Mouse (Mus musculus) urinary bladder, postnatal 10 days (tissue): ENCODE measurements around the gene Tas2r143.

Experiments used
- DNase-seq: peaks from one replicate; pipeline ENCODE4 v3.0.0; 2022; ENCODE audit warnings: low spot score

Gene Tas2r143

DNA sequence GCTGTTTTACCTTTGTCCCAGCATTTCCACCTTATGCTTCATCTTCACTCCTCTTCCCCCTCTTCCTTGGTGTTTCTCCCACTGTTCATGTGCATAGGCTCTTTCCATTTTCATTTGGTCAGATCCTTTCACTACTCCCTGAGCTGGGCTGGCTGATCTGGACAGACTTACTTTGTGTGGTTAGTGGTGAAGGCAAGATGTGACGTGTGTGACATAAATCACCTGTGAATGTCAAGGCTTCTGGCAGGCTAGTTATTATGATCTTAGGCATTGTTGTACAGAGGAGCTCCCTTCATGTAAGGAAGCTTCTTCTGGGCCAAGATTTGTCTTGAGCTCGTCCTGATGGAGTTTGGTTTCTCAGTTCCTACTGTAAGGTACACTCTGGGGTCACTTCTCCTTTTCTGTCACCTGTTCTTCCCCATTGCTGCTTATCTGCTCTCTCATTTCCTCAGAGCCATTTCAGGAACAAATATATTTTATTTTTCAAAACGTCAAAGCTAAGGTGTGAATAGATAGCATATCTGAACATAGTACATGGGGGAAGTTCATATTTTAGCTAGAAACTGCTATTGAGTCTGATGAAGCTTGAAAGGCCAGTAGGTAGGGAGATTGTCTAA is 2.9 kb upstream of the Tas2r143 start:
- DNase-seq = no peak

DNA sequence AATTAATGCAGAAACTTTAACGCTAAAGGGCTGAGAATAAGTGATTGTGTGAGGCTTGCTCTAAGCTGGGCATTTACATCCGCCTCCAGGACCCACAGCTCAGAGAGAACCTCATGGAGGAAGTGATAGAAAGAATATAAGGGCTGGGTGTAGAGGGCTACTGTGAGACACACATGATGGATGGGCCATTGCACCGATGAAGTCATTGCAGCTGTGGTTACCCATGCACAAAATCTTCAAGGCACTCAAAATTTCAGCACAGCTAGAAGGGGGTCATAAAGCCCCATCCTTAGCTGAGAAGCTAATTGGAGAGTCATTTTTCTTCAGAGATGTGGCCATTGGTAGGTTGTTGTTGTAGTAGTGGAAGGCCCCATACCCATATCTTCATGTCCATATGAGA is 1.8 kb upstream of the Tas2r143 start:
- DNase-seq = no peak

DNA sequence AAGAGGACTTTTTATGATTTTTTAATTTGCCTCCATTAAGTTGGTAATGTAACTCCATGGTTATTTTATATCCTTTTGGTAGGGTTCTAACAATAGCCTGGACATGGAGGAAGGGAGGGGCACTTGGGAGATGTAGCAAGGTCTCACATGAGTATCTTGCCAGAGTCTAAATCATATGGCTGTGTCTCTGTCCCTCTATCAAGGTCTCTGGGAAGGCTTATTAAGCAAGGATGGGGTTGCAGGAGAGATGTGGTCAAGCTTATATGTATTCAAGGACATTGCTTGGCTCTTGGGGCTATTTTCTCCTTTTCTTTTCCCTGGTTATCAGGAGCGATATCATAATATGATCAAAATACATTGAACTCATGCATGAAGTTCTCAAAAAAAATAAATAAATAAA is 1.0 kb upstream of the Tas2r143 start:
- DNase-seq = no peak

DNA sequence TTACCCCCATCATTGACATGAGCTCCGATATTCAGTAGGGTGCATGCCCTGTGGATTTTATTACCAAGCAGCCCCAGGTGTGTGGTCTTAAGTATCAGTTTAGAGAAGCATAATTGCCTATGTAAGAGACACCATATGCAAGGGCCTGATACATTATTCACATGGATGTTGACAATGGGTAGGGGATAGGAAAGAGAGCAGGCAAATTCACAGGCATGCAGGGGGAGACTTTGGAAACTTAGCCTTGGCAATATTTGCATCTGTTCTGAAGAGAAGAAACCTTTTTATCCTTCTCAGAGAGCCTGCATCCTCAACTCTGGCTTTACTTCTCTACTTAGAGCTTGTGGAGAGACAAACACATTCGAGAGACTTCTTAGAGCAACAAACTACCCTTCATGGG is 5.1 kb downstream of the Tas2r143 start, which contains the start of gene Tas2r135:
Gene Tas2r135, plus strand, starts transcription at position 301 of the 400 bp plus-strand sequence.
- DNase-seq = no peak

DNA sequence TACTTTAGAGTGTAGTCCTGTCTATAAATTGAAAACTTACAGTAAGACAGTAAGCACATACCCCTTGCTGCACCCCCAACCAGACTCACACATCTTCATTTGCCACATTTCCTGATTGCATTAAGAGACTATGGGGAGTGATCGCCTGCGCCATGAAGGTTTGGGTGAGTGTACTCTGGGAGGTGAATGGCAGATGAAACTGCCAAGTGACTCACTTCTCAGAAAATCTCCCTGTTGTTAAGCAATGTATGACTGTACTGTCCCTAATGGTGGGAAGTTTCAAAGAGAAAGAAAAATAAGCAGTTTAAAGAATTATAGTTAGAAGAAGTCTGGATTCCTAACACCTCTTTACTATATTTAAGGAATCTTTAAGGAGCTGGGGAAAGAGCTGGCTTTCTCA is 19.4 kb downstream of the Tas2r143 start:
- DNase-seq = no peak

DNA sequence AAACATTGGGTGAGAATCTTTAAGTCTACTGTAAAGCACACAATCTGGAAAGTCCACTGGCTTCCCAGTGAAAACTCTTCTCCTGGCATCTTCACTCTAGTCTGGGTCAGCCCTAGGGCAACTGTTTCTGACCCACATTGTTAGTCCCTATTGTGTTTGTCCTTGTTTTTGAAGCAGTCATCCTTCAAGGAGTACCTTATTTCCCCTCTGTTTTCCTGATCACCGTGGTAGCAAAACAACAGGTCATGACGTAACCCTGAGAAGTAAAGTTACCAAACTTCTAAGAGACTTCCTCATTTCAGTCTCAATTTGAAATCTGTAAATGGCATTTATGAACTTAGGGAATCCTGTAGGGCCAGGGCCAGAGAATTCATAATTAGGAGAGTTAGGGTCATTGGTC is 21.4 kb downstream of the Tas2r143 start:
- no peak for DNase-seq

DNA sequence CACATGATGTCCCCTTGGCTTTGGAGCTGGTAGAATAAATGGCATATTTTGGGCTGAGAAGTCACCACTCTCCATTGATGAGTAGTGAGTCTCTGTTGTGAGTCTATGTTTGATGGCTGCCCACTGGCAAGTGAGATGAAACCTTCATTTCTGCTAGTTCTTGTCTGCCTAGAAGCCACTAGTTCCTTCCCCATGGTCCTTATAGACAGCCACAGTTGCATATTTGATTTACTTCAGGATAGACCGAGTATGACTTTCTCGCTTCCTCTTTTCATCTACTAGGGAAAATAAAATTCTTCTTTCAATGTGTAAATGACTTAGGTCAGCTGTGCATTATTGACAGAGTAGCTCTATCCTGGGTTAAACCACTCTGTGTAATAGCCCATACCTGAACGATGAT is 24.4 kb downstream of the Tas2r143 start:
- DNase-seq = no peak

DNA sequence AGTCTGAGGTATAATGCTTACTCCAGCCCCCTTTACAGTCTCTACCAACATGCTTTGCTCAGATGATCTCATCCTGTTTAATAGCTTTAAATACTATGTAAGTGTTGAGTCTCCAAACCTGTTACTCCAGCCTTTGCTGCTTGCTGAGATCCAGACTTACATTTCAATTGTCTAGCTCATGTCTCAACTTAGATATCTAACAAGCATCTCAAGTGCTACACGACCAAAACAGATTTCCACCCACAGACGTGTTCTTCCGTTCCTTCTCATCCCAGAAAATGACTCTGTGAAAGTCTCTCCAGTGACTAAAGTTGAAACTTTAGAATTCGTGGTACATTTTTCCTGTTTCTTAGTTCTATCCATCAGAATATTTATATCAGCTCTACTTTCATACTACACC is 26.3 kb downstream of the Tas2r143 start:
- DNase-seq = no peak

DNA sequence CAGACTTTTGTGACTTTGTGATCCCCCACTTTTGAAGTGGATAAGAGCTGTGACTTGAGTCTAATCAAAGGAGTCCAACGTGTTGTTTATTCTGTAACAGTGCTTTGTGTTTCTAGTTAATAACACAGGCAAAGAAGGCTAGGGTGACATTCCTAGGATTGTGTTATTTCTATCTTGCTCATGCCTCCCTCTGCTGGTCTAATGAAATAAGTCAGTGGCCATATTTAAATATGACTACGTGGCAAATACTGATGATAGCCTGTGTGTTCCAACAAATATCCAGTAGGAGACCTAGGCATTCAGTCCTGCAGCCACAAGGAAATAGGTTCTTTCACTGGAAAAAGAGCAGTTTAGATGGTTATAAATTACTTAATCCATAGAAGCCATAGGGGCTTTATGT is 33.5 kb downstream of the Tas2r143 start:
- no peak for DNase-seq

DNA sequence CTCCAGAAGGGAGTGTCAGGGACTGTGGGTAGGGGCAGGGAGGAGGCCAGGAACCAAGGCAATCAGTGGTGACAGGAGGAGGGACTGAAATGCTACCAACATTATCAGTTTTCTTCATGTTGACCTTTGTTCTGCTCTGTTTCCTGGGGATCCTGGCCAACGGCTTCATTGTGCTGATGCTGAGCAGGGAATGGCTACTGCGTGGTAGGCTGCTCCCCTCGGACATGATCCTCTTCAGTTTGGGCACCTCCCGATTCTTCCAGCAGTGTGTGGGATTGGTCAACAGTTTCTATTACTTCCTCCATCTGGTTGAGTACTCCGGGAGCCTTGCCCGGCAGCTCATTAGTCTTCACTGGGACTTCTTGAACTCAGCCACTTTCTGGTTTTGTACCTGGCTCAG is 34.4 kb downstream of the Tas2r143 start, which contains the start of gene Tas2r126:
Gene Tas2r126, plus strand, starts transcription at position 90 of the 400 bp plus-strand sequence.
- DNase-seq = no peak

DNA sequence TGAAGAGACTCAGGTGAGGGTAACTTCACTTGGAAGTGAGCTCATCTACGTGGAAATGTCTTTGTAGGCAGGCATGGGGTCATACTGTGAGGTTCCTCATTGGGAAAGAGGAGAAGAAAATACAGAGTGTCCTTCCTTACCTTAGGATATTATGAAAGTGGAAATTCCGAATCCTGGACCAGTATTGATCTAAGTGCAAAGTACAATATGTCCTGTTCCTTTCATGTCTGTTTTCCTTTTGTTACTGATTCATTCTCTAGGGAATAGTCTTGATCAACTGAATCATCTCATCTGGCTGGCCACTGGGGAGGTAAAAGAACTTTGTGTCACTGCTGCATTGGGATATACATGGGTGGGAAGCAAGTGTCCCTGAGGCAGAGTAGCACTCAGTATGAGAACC is 35.5 kb downstream of the Tas2r143 start:
- no peak for DNase-seq

DNA sequence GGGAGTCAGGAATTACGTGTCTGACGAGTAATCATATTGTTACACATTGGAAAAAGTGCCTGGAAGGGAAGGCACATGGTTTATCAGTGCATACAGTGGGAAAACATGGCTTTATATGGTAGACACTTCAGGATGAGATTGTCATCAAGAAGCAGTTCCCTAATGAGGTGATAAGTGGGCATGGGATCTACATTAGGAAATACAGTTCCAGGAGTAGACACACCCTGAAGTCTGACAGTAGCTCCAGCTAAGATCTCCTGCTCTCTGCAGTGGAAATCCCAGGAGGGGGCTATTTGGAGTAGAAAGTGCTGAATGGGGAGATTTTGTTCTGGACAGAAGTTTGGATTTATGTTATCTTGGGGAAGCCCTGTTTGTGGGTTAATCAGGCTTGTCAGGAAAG is 41.4 kb downstream of the Tas2r143 start:
- no peak for DNase-seq

DNA sequence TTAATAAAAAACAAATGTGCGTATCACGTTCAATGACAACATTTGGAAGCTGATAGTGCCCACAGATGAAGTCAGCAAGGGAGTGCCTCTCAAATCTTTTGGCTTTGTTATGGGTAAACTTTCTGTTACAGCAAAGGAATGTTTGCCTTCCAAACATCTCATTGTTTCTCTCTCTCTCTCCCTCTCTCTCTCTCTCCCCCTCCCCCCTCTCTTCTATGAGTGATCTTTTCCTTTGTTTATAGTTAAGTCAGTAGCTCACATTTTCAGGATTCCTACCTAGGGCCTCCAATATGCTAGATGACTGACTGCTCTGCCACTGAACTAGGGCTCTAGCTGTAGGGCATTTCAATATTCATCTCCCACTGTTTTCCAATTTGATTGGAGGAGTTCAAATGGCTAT is 44.5 kb downstream of the Tas2r143 start:
- DNase-seq = no peak

DNA sequence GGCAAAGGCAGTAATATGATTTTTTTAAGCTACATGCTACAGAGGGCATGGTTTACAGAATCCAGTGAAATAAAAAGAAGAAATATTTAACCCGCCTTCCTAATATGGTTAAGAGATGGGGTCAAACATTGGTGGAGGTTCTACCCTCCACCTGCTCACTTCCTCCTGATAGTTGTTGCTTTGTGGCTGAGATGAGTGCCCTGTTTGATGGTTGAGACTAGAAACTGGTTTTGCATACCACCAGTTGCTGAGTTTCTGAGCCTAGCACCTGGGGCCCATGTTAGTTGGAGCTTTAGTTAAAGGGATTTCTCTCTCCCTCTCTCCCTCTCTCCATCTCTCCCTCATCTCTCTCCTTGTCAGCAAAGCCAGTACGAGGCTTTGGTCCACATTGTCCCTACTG is 47.3 kb downstream of the Tas2r143 start:
- no peak for DNase-seq
